Mouse (Mus musculus) heart, adult 9 months (tissue): ENCODE measurements around the gene Eme1.

ENCODE experiments used
- DNase-seq, 2 experiments: peaks; one replicate each; pipeline ENCODE4 v3.0.0; 2022; ENCODE audit warnings: low spot score in 2 of 2

Gene Eme1

GRCm38 (mm10) chr11:94598437-94599120 lies 55.2 kb downstream of the Eme1 start:
- no peak for DNase-seq

GRCm38 (mm10) chr11:94597319-94597718 lies 56.4 kb downstream of the Eme1 start:
- DNase-seq, result peak; percentile 22 to 65

- DNase-seq, result no peak
Observed at GRCm38 (mm10) chr11:94596311-94596852, 57.4 kb downstream of the Eme1 start.
